Mouse (Mus musculus) gonadal fat pad, adult 2 months (tissue): ENCODE measurements around the gene Itprid2. TPM values are rescaled to one million over a fixed set of nuclear protein-coding genes. Genes with fewer than 3 reads are reported as not detected.
"Not testable (repeated sequence)": the region's sequence is repeated elsewhere in the genome, so short reads cannot be mapped to it uniquely, and the experiment has no call there.

Source experiments
- DNase-seq: peaks from one replicate; pipeline ENCODE4 v3.0.0-alpha.2; 2012; ENCODE audit warnings: low read depth
- polyA plus RNA-seq: library from polyadenylated mRNA; depleted of rRNA; stranded (reverse); fragments of >200 nt; gene quantifications from 2 replicates; pipeline ENCODE4 v1.2.3, GENCODE M21; 2012; rRNA removed

Itprid2 gene
- polyA plus RNA-seq = 9.1 and 18.2 TPM in 2 replicates

DNA sequence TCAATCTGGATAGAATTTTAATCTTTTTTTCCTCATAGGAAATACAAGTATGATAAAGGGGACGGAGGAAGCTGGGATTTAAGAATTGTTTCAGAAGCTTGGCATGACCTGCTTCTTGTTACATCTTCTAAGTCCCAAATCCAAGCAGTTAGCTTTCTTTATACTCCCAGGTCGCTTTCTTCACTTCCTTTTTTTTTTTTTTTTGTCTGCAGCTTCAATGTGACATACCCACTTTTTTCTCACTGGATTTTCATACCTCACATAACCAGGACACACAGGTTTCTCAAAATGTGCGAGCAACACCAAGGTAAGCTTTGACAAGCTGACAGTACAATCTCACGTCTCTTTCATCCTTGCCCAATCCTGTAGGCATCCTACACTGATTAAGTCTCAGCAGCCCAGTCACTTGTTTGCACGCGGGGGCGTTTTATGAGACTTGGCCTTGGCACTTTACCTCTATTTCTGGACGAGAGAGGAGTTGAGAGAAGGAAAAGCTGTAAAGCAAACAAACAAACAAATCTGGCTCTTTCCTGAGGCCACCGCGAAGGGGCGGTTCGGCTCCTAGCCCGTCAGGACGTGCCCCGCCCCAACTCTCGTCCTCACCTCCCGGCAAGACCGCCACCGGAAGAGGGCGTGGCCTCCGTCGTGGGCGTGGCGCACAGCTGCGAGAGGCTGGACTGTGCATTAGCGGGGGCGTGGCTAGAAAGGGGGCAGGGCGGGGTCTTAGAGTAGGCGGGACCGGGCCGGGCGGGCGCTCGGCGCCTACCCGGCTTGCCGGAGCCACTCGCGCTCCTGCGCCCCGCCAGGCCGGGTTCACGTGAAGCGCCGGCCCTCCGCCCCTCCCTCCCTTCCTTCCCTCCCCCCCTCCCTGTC is at the start of gene Itprid2:
Gene Itprid2, plus strand, starts transcription at position 825 of the 873 bp plus-strand sequence.
- DNase-seq = peak; percentile 52

DNA sequence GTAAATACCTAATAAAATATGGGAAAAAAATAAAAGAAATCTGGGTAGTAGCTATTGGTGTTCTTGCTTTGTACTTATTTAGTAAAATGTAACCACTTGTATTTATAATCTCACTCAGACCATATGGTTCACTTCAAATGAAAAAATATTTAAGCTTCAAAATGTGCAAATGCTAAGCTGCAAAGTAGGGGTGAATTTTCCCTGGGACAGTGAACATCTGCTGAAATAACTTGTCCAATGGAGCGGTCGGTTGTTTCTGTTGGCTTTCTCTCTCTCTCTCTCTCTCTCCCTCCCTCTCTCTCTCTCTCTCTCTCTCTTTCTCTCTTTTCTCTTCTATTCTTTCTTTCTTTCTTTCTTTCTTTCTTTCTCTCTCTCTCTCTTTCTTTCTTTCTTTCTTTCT is 39.0 kb upstream of the Itprid2 start:
- no peak for DNase-seq

DNA sequence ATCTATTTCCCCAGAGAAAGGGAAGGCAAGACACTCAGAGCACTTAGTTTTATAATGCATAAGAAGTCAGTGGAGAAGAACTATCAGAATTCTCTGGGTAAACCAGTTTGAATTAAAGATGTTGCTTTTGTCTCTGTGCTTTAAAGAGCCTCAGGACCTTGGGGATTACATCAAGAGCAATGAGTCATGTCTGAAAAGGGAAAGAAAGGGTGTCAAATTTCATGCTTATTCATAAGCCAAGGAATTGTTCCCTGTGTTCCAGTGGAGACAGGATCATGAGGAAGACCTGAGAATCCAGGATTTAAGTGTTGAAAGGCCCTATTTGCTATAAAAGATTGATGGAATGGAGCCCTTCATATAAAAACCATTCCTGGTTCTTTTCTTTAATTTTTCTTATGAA is 38.1 kb upstream of the Itprid2 start:
- no peak for DNase-seq

- not testable (repeated sequence) for DNase-seq
These were observed 34.0 kb upstream of the Itprid2 start for GRCm38 (mm10) chr2:79601109-79601508.

DNA sequence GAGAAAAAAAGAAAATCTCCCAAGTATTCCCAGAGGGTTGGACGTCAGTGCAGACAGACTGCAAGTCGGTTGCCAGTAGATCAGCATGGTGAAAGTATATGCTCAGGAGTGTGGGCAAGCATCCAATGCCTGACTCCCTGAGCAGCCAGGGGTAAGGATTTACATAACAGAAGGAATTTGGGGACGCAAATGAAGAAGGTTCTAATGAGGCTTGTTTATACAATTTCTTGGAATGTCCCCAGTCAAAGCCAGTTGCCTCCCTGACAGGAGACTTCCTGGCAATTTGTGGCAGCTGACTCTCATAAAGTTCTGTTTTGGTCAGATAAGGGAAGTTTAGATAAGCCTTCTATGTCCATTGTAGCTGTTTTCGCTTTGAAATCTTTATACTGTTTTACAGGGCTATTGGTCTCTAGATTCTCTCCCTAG is 33.4 kb upstream of the Itprid2 start:
- DNase-seq = no peak

DNA sequence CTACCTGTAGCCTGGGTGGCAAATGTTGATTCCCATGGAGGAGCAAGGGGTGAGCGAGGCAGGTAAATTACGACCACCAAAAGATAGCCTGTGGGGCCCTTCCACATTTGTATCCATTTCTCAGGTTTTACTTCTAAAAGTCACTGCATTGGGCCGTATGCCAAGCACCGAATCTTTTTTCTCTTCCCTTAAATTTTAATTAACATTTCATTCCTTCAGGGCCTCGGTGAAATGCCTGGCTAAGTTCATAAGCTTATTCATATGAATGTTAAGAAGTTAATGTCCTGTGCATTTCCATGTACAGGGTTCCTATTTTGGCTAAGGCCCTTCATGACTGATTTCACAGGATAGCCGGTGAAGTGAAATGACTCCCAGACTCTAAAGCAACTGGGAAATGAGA is 32.8 kb upstream of the Itprid2 start:
- DNase-seq = no peak

- DNase-seq = no peak
These were observed 31.8 kb upstream of the Itprid2 start for GRCm38 (mm10) chr2:79603363-79603762.

DNA sequence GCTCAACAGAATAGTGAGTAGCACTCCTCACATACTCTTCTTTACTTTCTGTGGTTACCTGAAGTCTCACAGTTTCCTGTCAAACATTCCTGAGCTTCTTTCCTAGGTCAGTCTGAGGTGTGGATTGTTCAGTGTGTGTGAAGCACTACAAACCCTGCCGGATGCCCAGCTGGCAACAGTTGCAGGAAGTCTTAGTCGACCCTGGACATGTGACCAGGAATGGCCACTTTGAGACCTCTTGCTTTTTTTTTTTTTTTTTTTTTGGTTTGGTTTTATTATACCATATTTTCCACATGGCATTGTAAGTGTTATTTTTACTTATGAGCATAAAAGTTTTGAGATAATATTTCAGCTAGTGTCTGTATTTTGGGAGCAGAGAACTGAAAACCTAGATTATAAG is 29.1 kb upstream of the Itprid2 start:
- no peak for DNase-seq

DNA sequence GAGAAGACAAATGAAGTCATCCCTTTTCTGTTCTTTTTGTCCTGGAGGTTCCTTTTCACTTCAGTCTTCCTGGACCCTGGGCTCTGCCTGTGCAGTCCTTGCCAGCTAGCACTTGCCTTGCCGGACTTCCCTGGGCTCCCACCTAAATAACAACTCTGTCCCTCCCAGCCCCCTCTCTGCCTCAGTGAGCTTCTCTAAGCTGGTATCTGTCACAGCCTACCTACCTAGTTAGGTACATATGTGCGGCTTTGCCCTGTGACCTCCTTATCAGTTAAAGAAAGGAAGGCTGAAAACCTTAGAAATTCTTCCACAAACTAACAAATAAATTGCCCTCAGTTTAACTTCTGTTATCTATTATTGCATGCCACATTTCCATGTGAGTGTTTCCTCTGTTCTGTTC is 28.0 kb upstream of the Itprid2 start:
- no peak for DNase-seq

DNA sequence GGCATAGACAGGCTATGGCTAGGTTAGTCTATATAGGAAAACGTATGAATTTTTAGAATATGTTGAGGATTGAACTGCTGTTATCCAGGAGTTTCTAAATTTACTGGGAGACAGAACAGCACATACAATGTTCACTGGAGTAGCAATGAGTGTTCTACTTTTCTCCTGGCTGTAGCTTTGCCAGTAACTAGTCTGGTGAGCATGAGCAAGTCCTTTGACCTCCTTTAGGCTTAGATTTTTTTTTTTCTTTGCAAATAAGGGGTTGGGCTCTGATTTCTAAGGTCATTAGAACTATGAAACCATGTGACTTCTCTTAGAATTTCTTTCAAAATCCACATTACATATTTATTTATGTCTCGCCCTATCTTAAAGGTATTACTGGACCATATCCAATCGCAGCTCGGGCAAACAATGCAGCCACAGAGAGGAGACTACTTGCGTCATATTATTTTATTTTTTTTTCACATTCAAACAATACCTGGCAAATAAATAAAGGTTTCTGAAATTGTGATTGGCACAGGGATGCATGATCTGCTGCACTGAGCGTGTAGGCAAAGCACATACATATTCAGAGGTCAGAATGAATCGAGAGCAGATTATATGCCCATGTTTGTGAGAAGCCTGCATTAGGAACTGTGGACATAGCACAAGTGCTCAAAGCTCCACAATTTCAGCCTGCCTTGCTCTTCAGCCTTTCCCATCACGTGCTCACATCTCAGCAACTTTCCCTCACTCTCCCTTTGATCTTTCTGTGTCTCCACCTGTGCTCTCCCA is 26.7 kb upstream of the Itprid2 start:
- no peak for DNase-seq

DNA sequence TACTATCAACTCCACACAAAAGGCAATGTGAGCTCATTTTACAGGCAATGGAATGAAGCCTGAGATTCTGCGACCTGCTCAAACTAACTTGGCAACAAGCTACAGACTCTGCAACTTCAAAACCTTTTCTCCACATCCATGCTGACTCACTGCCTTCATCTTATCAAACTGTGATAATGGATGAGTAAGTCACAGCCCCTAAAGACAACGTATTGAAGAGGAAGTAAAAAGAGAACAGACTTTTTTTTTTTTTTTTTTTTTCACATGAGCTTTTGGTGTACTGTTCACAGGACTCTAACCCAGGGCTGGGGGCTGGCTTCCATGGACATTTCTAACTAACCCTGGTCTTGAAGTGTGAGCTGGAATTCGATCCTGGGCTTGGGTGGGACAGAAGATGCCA is 24.3 kb upstream of the Itprid2 start:
- no peak for DNase-seq

- DNase-seq = no peak
These were observed 17.0 kb upstream of the Itprid2 start for GRCm38 (mm10) chr2:79618145-79618544.

DNA sequence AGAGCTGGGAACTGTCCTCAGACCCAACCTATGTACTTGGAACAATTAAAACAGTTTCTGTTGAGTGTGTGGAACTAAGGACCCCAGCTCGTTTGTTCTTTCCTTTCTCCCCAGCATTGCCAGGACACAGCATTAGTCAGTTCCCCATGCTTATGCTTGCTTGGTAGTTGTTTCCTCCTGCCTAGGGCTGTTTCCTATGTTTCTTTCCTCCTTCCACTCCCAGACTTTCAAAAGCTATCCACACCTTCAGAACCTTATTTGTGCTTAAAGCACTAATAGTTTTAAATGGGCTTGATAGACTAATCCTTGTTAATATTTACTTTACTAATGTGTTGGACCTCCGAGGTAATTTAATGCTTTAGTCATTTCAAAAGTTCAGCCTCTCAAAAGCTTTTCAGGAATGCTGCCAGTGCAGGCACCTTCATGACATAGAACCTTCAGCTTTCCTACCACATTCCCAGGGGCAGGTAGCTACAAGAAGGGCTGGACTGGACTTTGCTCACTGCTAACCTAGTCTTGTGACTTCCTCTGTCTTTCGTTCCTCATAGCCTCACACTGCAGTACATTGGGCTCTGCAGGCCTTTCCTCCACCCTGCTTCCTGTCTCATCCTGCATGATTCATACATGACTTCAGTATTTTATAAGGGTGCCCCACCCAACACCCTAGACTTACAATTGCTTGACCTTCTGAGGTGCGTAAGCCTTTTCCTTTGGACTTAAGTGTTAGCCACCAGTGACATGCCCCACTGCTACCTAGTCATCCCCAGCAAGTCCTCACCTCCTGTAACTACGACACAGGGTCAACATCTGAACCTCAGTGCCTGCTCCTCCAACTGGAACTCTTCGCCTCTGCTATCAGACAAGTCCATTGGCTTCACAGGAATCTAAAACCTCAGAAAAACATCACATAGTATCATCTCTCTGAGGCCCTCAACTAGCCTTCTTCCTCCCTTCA is 16.3 kb upstream of the Itprid2 start:
- no peak for DNase-seq

DNA sequence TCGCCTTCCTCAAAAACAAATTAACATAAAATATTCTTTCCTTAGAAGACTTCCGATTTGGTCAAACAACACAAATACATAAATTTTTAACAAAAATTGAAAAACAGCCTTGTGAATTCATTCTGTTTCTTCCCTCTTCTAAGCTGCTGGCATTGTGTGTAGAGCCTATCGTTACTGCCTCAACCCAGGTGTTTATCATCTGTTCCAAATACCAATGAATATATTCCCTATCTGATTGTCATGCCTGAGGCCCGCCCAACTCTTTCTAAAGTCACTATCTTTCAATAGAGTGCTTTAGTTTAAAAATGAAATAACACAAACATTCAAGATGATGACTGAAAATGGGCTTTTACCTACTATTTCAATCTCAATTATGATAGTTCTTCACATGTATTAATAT is 11.9 kb upstream of the Itprid2 start:
- DNase-seq = no peak

DNA sequence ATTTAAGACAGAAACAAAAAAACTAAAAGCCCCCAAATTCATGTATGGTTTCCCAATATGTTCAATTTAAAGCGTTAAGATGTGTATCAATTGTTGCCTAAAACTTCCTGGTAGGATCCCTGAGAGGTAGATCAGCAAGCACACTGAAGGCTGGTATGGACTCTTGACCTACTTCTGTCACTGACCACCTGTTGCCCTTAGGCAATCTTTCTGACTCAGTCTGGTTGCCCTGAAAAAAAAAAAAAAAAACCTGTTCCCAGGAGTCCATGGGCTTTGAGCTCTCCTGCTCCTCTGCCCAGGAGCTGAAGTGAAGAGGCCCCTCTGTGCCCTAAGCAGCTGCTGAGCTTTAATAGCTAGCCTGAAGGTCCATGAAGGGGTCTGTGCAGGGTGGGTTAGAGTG is 7.5 kb upstream of the Itprid2 start:
- no peak for DNase-seq

DNA sequence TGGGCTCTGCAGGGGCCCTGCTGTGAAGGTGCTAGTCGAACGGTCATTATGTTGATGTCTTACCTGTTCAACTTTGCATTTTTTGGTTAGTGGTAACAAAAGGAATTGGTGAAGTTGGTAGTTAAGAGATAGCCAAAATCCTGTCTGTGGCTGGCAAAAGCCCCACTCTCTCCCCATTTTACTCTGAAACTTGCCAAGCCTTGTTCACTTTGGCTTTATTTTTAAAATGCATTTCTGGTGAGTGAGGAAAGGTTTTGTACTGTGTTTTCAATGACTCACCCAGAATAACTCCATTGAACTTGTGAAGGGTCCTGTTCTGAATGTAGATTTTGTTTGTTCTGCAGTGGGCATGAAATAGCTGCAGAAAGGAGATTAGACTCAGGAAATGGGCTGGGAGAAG is 4.9 kb upstream of the Itprid2 start:
- DNase-seq = no peak

DNA sequence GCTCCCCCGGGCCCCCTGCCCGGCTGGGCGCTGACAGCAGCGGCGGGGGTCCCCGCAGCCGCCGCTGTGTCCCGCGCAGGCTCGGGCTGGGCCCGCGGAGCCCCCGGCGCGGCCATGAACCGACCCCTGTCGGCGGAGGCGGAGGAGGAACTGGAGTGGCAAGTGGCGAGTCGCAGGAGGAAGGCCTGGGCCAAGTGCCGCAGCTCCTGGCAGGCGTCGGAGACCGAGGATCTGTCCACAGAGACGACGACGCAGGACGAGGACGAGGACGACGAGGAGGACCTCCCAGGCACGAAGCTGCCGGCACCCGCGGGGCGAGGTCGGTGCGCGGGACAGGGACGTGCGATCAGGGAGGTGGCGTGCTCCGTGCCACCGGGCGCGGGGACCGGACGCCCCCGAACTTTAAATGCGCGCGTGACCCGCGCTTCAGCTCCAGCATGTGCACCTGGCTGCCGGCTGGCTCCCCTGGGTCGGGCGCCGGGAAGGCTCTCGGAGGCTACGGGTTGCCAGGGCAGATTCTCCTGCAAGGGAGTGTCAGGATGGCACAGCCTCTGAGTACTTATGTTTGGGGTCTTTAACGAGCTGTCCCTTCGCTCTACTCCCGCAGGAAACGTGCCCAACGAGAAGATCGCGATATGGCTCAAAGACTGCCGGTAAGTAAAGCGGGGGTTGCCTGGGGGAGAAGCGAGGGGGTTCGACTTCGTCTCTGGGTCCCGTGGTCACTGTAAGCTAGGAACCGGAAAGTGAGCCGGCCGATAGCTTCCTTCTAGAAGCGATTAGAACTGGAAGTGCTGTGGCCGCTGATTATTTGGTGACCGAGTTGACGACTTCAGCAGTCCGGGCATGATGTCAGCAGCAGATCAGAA is 507 bp downstream of the Itprid2 start:
- DNase-seq = no peak

GRCm38 (mm10) chr2:79638924-79639323 is 3.8 kb downstream of the Itprid2 start:
- DNase-seq = no peak

GRCm38 (mm10) chr2:79646237-79646688 is 11.1 kb downstream of the Itprid2 start:
- no peak for DNase-seq

DNA sequence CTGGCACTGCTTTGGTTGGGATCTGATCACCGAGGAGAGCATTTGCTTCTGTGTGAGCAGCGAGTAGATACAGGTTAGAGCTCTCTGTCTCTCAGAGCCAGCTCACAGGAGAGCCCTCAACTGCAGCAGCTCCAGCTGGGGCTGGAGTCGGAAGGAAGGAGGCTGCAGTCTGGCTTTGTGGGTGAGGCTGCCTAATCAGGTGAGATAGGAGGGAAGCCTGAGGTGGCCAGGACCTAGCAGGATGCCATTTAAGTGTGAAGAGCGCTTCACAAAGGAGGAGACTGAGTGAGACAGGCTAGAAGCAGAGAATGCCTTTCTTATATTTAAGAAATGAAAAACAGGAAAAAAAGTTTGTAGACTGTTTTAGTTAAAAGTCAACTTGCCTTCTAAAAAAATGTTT is 11.9 kb downstream of the Itprid2 start:
- no peak for DNase-seq

GRCm38 (mm10) chr2:79647728-79648127 is 12.6 kb downstream of the Itprid2 start:
- DNase-seq = no peak
